8 mouse cellular contexts compared by ENCODE assay signal in the genomic region with DNA sequence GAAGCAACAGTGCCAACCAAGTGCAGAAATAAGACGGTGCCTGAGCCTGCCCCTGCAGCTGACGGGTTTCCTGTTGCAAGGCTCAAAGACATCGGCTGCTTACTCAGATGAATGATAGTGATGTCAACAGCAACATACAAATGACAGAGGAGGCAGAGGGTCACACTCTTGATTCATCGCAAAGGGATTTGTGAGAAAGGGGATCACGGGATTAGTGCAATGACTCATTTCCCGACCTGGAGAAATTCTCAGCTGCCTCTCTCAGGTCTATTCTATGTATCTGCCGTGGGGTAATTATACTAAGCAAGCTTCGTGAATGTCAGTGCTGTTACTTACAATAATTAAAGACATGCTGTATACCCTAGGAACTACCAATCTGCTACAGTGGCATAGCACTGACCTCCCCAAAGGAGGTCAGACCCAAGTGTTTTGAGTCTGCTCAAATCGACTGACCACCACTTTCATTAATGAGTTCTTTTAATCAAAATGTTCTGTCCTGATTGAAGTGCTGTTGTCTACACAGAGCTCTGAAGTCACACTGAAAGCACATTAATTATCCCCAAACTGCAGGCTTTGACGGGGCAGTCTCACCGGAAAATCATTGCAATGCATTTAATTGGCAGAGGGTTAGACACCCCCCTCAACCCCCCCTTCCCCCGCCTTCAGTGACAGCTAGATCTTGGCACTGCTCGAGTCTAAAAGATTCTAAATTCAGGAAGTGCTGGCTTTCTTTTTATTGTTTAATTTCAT.
DNase-seq lines count a peak whose midpoint lies in the region; ATAC-seq and TF ChIP-seq lines count a peak whose summit lies in the region.

No protein-coding gene starts in this region.

- no peak; the same call in 1 of the 2 replicates for ATAC-seq in heart, embryonic 11.5 days (replicated peaks; ENCODE audit: insufficient number of reproducible peaks, low FRiP score, low TSS enrichment)

- H3K4me1 ChIP-seq in heart, embryonic 11.5 days (ENCODE audit: control insufficient read depth, insufficient read depth, low read length) = 0 out of 2 replicates have a peak, but pooled peaks cover 9% of the 10 kb centered on the region
- H3K4me1 ChIP-seq in embryonic fibroblast, embryonic 13.5 days (ENCODE audit: control insufficient read depth, insufficient read depth, low read length) = peaks cover 18% of the 10 kb centered on the region

- no peak overlapping the region for H3K27ac ChIP-seq in heart, embryonic 11.5 days (ENCODE audit: low read depth, low read length)
- H3K27ac ChIP-seq in embryonic fibroblast, embryonic 13.5 days (ENCODE audit: insufficient read depth, low read length) = peak overlapping the region; percentile 72

- no peak for DNase-seq in heart, postnatal 4 days
- DNase-seq in CD4-positive, CD25-positive, alpha-beta regulatory T cell, adult 2 months (ENCODE audit: low read depth, low spot score) = peak; percentile 38
- peak; percentile 30 for DNase-seq in lung, postnatal 25 days (ENCODE audit: low spot score)
- no peak for DNase-seq in urinary bladder, postnatal 10 days (ENCODE audit: low spot score)
- no peak for DNase-seq in frontal cortex, postnatal 14 days (ENCODE audit: low spot score in 2 of 2)
- no peak for DNase-seq in kidney, postnatal 14 days

- TF ChIP-seq POLR2A in embryonic fibroblast, embryonic 13.5 days (IDR thresholded peaks at IDR 0.05; ENCODE audit: low read depth, low read length) = no peak

- no peak overlapping the region for H3K4me3 ChIP-seq in heart, embryonic 11.5 days (ENCODE audit: low read depth, low read length)
- H3K4me3 ChIP-seq in embryonic fibroblast, embryonic 13.5 days (ENCODE audit: insufficient read depth, low read length) = no peak overlapping the region

- no peaks in the 10 kb centered on the region for H3K27me3 ChIP-seq in heart, embryonic 11.5 days (ENCODE audit: control insufficient read depth, insufficient read depth, low read length)

- no peak for TF ChIP-seq CTCF in embryonic fibroblast, embryonic 13.5 days (IDR thresholded peaks at IDR 0.05; ENCODE audit: borderline replicate concordance, insufficient read depth, low read length)

- H3K36me3 ChIP-seq in heart, embryonic 11.5 days (ENCODE audit: control insufficient read depth, insufficient read depth, low read length) = no peaks in the 10 kb centered on the region

- peak overlapping the region; percentile 32 for H3K4me2 ChIP-seq in heart, embryonic 11.5 days

- H3K9ac ChIP-seq in heart, embryonic 11.5 days (ENCODE audit: low read depth, low read length) = no peak overlapping the region

- WGBS in heart, embryonic 11.5 days (ENCODE audit: insufficient replicate concordance) = 41% methylated on average over 13 of the region's 13 CpGs

- H3K9me3 ChIP-seq in heart, embryonic 11.5 days (replicated peaks; ENCODE audit: control insufficient read depth, low read length) = no peaks in the 10 kb centered on the region

Comparison
In these comparisons a context has a peak if more than half of its experiments do, and no peak if none do; other contexts are left out.
1. DNase-seq: peak in CD4-positive, CD25-positive, alpha-beta regulatory T cell, adult 2 months (single experiment) and lung, postnatal 25 days (single experiment); none in heart, postnatal 4 days (single experiment), urinary bladder, postnatal 10 days (single experiment), frontal cortex, postnatal 14 days (0 of 2) and kidney, postnatal 14 days (single experiment).